Mouse (Mus musculus): ENCODE results near the gene Slc7a8.
"Not testable (repeated sequence)": the region's sequence is repeated elsewhere in the genome, so short reads cannot be mapped to it uniquely, and the experiment has no call there.

Slc7a8 gene

GRCm38 (mm10) chr14:54780836-54781609 is 723 bp downstream of the Slc7a8 start:
- peak; percentile 36 for DNase-seq (ENCODE audit: low spot score)

GRCm38 (mm10) chr14:54780084-54780483 is 1.7 kb downstream of the Slc7a8 start:
- no peak for DNase-seq (ENCODE audit: low spot score)

DNA sequence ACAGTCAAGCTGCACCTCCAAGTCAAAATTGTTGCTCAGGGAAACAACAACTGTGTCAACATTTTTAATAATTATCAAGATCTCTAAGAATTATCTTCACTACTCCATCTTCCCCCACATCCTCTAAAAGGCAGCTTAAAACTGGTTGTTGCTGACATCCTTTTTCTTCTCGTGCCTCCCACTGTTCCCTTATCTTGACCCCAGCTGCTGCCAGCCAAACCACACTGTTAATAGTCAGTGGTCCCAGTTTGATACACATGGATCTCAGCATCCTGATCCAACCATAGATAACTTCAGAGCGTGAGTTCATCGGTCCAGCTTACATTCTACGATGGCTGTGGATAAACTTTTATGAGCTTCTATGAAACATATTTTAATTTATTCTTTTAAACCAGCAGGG is 3.9 kb downstream of the Slc7a8 start:
- DNase-seq (ENCODE audit: low spot score) = no peak

DNA sequence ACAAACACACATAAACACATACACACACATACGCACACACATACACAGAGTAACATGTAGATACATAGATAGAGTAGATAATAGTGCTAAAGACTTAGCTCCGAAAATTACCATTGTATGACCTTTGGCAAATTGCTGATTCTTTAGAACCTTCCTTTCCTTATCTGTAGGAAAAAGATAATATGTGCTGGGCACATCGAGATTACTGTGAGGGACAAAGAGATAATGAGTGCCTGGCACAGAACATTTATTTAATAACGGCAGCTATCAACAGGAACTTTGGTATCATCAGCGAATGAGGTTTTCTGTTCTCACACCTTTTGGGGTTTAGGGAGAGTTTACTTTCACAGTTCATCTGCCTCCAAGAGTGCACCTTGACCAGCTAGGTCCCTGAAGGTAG is 5.0 kb downstream of the Slc7a8 start:
- no peak for DNase-seq (ENCODE audit: low spot score)

GRCm38 (mm10) chr14:54775534-54776041 is 6.2 kb downstream of the Slc7a8 start:
- no peak for DNase-seq (ENCODE audit: low spot score)

- no peak for DNase-seq (ENCODE audit: low spot score)
Observed at GRCm38 (mm10) chr14:54772333-54772856, 9.4 kb downstream of the Slc7a8 start.

DNA sequence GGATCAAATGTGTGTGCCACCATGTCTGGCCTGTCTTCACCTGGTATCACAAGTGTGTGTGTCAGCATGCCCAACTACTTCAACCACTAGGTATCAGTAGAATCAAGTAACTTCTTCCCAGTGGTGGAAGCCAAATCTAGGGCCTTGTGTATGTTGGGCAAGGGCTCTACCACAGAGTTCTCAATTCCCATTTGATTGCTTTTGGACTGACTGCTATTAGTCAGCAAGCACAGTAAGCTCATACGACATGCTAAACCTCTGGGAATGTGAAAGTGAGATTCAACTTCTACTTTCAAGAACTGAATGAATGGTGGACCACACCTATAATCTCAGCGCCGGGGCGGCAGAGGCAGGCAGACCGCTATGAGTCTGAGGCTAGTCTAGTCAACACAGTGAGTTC is 11.4 kb downstream of the Slc7a8 start:
- no peak for DNase-seq (ENCODE audit: low spot score)

DNA sequence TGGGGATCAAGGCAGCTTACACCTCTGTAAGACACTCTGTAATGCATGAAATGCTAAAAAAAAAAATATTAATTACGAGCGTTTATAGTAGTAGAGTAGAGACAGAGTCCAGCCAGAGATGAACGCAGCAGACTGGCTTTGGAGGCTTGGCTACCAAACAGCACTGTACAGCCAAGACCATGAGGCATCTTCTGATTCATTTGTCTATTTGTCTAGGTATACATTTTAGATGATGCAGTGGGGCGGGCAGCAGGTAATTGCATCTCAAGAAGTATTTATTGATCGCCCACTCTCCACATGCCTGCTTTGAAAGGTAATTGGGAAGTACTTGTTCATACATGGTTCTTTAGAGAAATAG is 12.7 kb downstream of the Slc7a8 start:
- no peak for DNase-seq (ENCODE audit: low spot score)

GRCm38 (mm10) chr14:54768314-54769067 is 13.3 kb downstream of the Slc7a8 start:
- DNase-seq (ENCODE audit: low spot score) = no peak

GRCm38 (mm10) chr14:54766937-54767336 is 14.8 kb downstream of the Slc7a8 start:
- DNase-seq (ENCODE audit: low spot score) = not testable (repeated sequence)

DNA sequence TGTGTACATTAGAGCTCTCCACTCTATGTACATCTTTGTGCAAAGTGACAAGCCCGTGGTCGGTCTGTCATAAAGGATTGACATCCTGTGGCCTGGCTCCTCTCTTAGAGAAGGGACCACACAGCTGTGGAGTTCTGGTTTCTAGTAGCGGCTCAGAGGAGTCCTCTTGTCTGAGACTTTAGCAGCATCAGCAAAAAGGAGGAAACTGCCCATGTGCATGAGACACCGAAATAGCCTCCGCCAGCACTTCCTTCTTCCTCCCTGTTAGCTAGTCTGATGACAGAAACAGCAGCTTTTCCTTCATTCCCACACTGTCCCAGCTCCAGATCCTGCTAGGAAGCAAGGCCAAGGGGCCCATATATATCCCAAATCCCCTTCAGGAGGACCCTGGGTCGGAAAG is 25.4 kb downstream of the Slc7a8 start:
- DNase-seq (ENCODE audit: low spot score) = no peak

DNA sequence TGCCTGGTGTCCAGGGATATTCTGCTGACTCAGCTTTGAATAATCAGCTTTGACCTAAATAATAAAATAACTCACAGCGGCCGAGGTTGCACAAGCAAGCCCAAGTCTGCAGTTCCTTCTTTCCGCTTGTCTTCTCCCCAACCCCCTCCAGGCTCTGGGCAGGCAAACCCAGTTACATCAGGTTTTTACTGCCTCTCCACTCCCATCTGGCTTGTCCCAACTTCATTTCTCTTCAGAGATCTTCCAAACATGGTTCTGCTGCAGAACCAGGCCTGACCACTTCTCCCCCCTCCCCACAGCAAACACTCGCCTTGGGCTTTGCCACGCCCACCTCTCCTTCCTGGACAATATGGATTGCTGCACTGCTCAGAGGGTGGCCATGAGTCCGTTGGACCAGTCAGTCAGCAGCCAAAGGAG is 27.1 kb downstream of the Slc7a8 start:
- DNase-seq (ENCODE audit: low spot score) = peak; percentile 27

- no peak for DNase-seq (ENCODE audit: low spot score)
Observed at GRCm38 (mm10) chr14:54753986-54754601, 27.7 kb downstream of the Slc7a8 start.

GRCm38 (mm10) chr14:54752938-54753337 is 28.8 kb downstream of the Slc7a8 start:
- DNase-seq (ENCODE audit: low spot score) = no peak

DNA sequence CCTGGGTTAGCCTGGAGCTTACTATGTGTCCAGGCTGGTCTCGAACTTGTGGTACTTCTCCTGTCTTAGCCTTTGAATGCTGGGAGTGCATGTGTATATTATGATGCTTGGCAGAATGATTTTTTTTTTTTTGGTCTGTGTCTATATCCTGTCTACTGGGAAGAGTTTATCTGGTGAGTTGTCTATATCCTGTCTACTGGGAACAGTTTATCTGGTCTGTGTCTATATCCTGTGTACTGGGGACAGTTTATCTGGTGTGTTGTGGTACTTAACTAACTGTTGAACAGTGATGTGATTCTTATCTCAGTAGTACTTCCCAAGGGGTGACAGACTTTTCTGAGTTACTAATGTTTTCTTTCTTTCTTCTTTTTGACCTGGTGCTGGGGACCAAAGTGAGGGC is 30.0 kb downstream of the Slc7a8 start:
- no peak for DNase-seq (ENCODE audit: low spot score)

DNA sequence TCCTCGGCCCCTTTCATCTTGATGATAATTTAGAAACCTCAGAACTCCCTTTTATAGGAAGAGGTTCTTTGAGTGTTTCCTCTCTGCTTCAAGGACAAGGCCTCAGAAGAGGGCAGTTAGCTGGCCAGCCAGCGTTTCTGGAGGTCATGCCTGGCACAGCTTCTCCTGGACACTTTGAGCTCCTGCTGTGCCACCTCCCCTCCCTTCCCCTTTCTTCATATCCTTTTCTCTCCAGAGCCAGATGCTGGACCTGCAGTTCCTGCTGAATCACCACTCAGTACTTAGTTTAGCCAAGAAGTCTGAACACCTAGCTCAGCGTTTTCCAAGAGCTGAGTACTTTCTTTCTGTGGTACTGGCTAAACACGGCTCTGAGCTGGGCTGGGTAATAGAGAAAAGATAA is 32.5 kb downstream of the Slc7a8 start:
- no peak for DNase-seq (ENCODE audit: low spot score)

- no peak for DNase-seq (ENCODE audit: low spot score)
Observed at GRCm38 (mm10) chr14:54747942-54748917, 33.5 kb downstream of the Slc7a8 start.

DNA sequence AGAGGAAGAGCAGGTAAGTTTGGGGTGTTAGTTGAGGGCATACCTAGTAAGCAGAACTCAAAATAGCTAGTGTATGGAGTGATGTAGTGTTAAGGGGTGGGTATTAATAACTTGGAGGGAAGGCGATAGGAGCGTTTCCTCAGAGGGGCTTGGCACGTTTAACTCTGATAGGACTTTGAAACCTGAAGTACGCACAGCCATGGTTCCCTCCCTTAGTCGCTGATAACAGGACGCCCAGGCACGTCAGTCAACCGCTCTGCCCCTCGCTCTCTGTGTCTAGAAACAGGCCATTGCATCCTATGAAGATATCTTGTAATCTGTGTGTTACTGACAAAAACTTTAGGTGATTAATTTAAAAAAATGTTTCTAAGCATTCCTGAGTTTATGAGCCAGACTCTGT is 35.7 kb downstream of the Slc7a8 start:
- no peak for DNase-seq (ENCODE audit: low spot score)

GRCm38 (mm10) chr14:54744473-54744872 is 37.3 kb downstream of the Slc7a8 start:
- no peak for DNase-seq (ENCODE audit: low spot score)

GRCm38 (mm10) chr14:54742375-54742774 is 39.4 kb downstream of the Slc7a8 start:
- DNase-seq (ENCODE audit: low spot score) = no peak

- no peak for DNase-seq (ENCODE audit: low spot score)
Observed at GRCm38 (mm10) chr14:54741721-54742120, 40.0 kb downstream of the Slc7a8 start.

Measured in ovary, postnatal 10 days (tissue).